Mouse (Mus musculus) spleen, adult 2 months (tissue): ENCODE data around the gene Fkbp4. TPM values are rescaled to one million over a fixed set of nuclear protein-coding genes. Genes with fewer than 3 reads are reported as not detected.

Experiments used
- DNase-seq, 2 experiments: peaks; one replicate each; pipeline versions ENCODE4 v3.0.0 to v3.0.0-alpha.2; 2012 to 2021; ENCODE audit warnings: low spot score in 2 of 2, low read depth in 1 of 2
- H3K27ac ChIP-seq: fragments of 200-500 bp; 2 replicates; pipeline ENCODE4 v1.5.1; 2012; ENCODE audit warnings: low read length, inconsistent platforms; ENCODE audit not compliant: insufficient read depth
- H3K27me3 ChIP-seq: fragments of 200-500 bp; 2 replicates; pipeline ENCODE4 v1.6.1; 2012; ENCODE audit warnings: mild to moderate bottlenecking, moderate library complexity, low read length, inconsistent platforms; ENCODE audit not compliant: control insufficient read depth, insufficient read depth
- H3K36me3 ChIP-seq: fragments of 200-500 bp; 2 replicates; pipeline ENCODE4 v1.6.1; 2012; ENCODE audit warnings: mild to moderate bottlenecking, low read length, inconsistent platforms; ENCODE audit not compliant: control insufficient read depth, insufficient read depth
- H3K4me1 ChIP-seq: fragments of 200-500 bp; 2 replicates; pipeline ENCODE4 v1.6.1; 2011; ENCODE audit warnings: inconsistent platforms; ENCODE audit not compliant: control insufficient read depth, insufficient read depth, insufficient read length
- H3K4me3 ChIP-seq: fragments of 200-500 bp; 2 replicates; pipeline ENCODE4 v1.5.1; 2011; ENCODE audit warnings: mild to moderate bottlenecking, inconsistent platforms; ENCODE audit not compliant: insufficient read depth, insufficient read length; ENCODE audit errors: extremely low read depth
- CTCF ChIP-seq: fragments of 200-500 bp; IDR thresholded peaks from 2 replicates; pipeline ENCODE4 v1.5.1; 2011; ENCODE audit warnings: mild to moderate bottlenecking, inconsistent platforms; ENCODE audit not compliant: insufficient read depth, insufficient read length, insufficient replicate concordance; ENCODE audit errors: extremely low read depth
- POLR2A ChIP-seq: fragments of 200-500 bp; IDR thresholded peaks from 2 replicates; pipeline ENCODE4 v1.6.1; 2011; ENCODE audit warnings: low read depth, low read length, inconsistent platforms
- WGBS: fragments of 180-500 bp; shearing (Covaris S2); methylation state at CpG from one replicate; pipeline ENCODE4 v1.1.7; 2018; 5-methylcytosine and 5-hydroxymethylcytosine counted together
- polyA plus RNA-seq: library from polyadenylated mRNA; depleted of rRNA; stranded (reverse); fragments of >200 nt; gene quantifications from 2 replicates; pipeline ENCODE4 v1.2.3, GENCODE M21; 2012

Gene Fkbp4
- polyA plus RNA-seq, 1 experiment = 46.3 TPM

DNA sequence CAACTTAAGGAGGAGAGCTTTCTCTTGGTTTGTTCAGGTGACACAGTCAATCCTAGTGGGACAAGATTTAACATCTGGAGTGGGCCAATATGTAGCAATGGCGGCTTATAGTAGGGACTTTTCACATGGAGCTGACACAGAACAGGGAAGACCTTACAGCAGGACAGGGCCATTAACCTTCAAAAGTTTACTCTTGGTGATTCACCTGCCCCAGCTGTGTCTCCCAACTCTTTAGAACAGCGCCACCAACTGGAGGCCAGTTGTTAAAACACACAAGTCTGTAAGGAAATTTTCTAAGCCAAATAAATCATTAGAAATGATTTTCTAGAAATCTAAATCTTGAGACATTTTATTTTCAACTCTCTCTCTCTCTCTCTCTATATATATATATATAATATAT lies 28.8 kb upstream of the Fkbp4 start:
- no peak overlapping the region for H3K27ac ChIP-seq

DNA sequence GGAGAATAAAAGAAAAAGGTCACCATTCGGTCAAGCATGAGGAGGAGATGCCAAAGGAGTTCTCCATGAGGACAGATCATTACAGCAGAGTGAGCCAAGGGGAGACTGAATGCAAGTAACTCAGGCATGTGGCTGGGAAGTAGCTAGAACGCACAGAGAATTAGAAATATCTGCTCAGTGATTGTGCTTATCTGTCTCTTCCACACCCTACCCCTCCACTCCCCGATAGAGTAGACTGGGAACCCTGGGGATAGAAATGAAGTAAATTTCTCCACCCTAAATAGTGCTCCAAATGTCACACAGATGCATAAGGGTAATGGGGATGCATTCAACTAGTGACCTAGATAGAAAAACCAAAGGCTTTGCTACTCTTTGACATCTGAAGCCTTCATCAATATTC lies 28.1 kb upstream of the Fkbp4 start:
- no peak overlapping the region for H3K4me3 ChIP-seq
- DNase-seq = no peak
- H3K27ac ChIP-seq = no peak overlapping the region
- TF ChIP-seq CTCF (no peak), POLR2A (no peak)
- WGBS = 76% methylated on average over 3 of the region's 3 CpGs
- H3K27me3 ChIP-seq = no peaks in the 10 kb centered on the region
- H3K4me1 ChIP-seq = no peaks in the 10 kb centered on the region
- no peaks in the 10 kb centered on the region for H3K36me3 ChIP-seq

More for the DNA sequence above, 28.8 kb upstream of the Fkbp4 start:
- 45% methylated on average over 2 of the region's 2 CpGs for WGBS
- Histone ChIP-seq H3K4me1 (no peaks in the 10 kb centered on the region), H3K36me3 (no peaks in the 10 kb centered on the region), H3K4me3 (no peak overlapping the region), H3K27me3 (no peaks in the 10 kb centered on the region)
- TF ChIP-seq POLR2A (no peak), CTCF (no peak)
- no peak for DNase-seq

DNA sequence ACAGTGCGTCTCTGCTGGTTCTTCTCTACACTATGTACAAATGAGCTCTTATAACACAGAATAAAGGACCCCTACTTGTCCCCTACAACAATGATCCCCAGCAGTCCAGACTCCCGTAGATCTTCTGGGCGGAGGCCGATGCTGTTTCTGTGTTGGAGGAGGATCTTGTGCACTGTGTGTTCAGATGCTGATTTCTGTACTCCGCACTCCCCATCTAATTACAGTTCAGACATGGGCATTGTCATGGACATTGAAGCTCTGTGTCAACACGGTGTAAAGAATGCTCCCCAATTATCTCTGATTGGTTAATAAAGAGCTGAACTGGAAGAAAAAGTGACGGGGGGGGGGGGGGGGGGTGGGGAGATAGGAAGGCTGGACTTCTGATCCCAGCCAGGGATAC lies 27.6 kb upstream of the Fkbp4 start:
- Histone ChIP-seq H3K27me3 (no peaks in the 10 kb centered on the region), H3K4me1 (no peaks in the 10 kb centered on the region), H3K27ac (no peak overlapping the region), H3K4me3 (no peak overlapping the region), H3K36me3 (no peaks in the 10 kb centered on the region)
- TF ChIP-seq CTCF = no peak
- no peak for TF ChIP-seq POLR2A
- 78% methylated on average over 7 of the region's 7 CpGs for WGBS
- DNase-seq = no peak

DNA sequence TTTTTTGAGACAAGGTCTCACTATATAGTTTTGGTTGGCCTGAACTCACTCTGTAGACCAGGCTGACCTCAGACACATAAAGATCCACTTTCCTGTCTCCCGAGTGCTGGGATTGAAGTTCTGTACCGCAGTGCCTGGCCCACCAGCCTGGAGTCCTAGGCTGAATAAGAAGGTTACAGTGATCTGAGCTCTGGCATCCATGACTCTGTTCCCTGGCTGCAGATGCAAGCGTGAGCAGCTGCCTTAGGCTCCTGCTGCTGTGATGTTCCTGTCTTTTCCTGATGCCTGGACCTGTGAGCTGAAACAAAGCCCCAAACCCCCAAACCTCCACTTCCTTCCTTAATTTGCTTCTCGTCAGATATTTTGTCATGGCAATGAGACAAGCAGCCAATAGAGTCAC lies 26.5 kb upstream of the Fkbp4 start:
- TF ChIP-seq POLR2A (no peak), CTCF (no peak)
- no peaks in the 10 kb centered on the region for H3K36me3 ChIP-seq

DNA sequence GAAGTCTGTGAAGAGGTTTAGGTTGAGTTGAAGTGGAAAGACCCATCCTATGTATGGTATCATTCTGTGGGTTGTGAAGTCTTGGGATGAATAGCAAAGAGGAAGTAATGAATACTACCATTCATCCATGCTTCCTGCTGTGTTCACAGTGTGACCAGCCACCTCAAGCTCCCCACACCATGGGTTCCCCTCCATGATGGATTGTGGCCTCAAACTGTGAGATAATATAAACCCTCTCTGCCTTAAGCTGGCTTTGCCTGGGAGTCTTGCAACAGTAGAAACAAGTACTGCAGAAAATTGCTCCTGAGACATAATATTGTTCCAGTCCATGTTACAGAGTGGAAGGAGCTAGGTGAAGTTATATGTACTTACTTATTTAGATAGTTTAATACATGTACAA lies 23.1 kb upstream of the Fkbp4 start:
- no peaks in the 10 kb centered on the region for H3K4me1 ChIP-seq
- H3K4me3 ChIP-seq = no peak overlapping the region
- TF ChIP-seq CTCF (no peak), POLR2A (no peak)
- no peak for DNase-seq
- no peaks in the 10 kb centered on the region for H3K27me3 ChIP-seq
- no peaks in the 10 kb centered on the region for H3K36me3 ChIP-seq
- H3K27ac ChIP-seq = no peak overlapping the region

More for the DNA sequence above, 26.5 kb upstream of the Fkbp4 start:
- no peak for DNase-seq
- no peak overlapping the region for H3K27ac ChIP-seq
- H3K27me3 ChIP-seq = no peaks in the 10 kb centered on the region
- WGBS = 65% methylated on average over 4 of the region's 4 CpGs
- no peak overlapping the region for H3K4me3 ChIP-seq
- no peaks in the 10 kb centered on the region for H3K4me1 ChIP-seq

DNA sequence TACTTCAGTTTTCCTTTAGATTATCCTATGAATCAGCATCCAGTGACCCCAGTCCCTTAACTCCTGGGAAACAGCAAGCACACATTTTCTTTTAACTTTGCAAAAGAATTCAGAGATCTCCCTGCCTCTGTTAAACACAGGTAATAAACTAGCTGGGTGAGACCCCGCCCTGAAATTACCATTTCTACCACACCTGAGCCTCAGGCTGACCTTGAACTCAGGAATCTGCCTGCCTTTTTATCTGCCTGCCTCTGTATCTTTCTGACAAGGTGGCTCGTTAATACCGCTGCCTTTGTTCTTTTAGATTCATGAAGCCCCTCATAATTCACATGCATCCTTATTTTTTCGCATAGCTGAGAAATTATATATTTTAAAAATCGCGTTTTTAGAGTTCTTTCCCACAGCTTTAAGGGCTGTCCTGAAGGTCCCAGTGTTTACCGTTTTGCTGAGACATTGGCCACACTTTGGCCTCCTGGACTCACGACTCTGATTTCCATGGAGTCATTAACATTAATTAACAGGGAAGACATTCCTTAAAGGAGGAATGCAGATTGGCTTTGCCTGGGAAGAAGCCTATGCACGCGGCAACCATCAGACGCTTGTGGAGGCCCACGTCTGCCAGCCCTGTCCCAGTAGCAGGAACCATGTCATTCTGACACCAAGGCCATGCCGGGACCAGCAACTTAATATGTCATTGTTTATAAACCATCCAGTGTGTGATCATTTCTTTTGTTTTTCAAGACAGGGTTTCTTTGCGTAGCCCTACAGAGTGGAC lies 22.4 kb upstream of the Fkbp4 start:
- H3K27ac ChIP-seq = no peak overlapping the region
- H3K4me3 ChIP-seq = no peak overlapping the region
- H3K27me3 ChIP-seq = no peaks in the 10 kb centered on the region
- DNase-seq = no peak
- no peaks in the 10 kb centered on the region for H3K36me3 ChIP-seq
- no peaks in the 10 kb centered on the region for H3K4me1 ChIP-seq
- TF ChIP-seq POLR2A = no peak
- no peak for TF ChIP-seq CTCF
- 89% methylated on average over 14 of the region's 14 CpGs for WGBS

DNA sequence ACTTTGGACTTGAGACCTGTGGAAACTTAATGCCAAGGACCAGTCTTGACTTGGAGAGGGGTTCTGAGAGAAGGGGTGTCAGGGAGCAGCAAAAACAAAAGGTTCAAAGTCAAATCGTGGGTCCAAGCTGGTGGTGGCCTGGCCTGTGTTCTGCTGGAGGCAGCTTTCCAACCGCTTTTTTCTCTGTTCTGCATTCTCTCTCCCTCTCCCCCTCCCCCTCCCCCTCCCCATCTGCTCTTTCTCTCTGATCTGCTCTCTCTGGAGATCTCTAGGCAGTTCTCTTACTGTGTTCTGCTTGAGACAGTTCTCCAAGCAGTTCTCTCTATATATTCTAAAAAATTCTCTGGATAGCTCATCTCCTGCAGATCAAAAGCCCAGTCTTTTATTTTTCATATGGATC lies 21.8 kb upstream of the Fkbp4 start:
- TF ChIP-seq CTCF (no peak), POLR2A (no peak)
- WGBS = 54% methylated on average over 2 of the region's 2 CpGs

More for the DNA sequence above, 21.8 kb upstream of the Fkbp4 start:
- no peak overlapping the region for H3K4me3 ChIP-seq
- no peak for DNase-seq
- H3K27me3 ChIP-seq = no peaks in the 10 kb centered on the region
- no peaks in the 10 kb centered on the region for H3K4me1 ChIP-seq
- no peak overlapping the region for H3K27ac ChIP-seq
- no peaks in the 10 kb centered on the region for H3K36me3 ChIP-seq
